Mouse (Mus musculus) gastrocnemius, postnatal 14 days (tissue): ENCODE results near the gene Fubp1. TPM values are rescaled to one million over a fixed set of nuclear protein-coding genes. Genes with fewer than 3 reads are reported as not detected.

Source experiments
- DNase-seq: peaks from one replicate; pipeline ENCODE4 v3.0.0; 2021; ENCODE audit warnings: mixed read lengths
- intact Hi-C: fragments of 180-260 bp; cut with DNase I; formaldehyde crosslinking; loops from one replicate; pipeline ENCODE4 v1.15.1; 2025; ENCODE audit warnings: low total_unique reads
- long read RNA-seq, 2 experiments: library from polyadenylated mRNA; stranded (forward); transcript quantifications; one replicate each; pipeline ENCODE4 v2.0.0; 2021
- total RNA-seq, 2 experiments: library from RNA; stranded (reverse); gene quantifications; 2 replicates each; pipeline ENCODE4 v1.2.3; 2021

Fubp1 gene
- total RNA-seq, result 10 to 100 TPM; 31.5 to 35.2 TPM
- long read RNA-seq, experiment 1, full-length matches to known transcripts, result 7 of 15 reads
- long read RNA-seq, experiment 1, partial matches to known transcripts, result 1 of 15 reads
- long read RNA-seq, experiment 1, other reads (novel, unspliced or antisense), result 7 of 15 reads
- long read RNA-seq, experiment 2, full-length matches to known transcripts, result 6 of 14 reads
- long read RNA-seq, experiment 2, partial matches to known transcripts, result 1 of 14 reads
- long read RNA-seq, experiment 2, other reads (novel, unspliced or antisense), result 7 of 14 reads

DNA sequence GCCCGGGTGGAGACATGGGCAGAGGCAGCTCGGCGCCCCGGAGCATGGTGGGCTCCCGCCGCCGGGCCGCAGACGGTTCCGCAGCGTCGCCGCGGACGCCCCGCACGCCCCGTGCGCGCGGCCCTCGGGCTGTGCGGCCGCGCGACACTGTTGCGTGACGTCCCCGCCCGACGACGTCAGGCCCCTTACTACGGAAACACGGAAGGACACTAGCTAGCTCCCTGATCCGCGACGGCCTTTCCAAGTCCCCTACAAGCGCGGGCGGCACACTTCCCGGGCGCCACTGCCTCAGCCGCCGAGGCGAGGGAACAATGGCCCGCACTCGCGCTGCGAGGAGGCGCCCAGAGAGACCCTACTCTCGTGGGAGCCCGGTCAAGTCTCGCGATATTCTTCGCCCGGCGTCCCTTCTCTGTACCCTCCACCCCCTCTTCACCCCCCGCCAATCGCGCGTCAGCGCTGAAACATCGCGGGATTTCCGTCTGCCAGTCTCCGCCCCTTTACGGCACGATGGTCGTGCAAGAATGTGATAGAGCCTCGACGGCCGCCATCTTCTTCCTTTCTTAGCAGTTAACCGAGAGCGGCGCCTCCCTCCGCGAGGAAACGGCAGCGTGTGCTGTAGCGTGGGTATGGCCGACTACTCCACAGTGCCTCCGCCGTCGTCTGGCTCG lies at the start of gene Fubp1, which contains the start of gene Dnajb4:
TSS of gene Fubp1 (plus strand) at position 456 of the 668 bp plus-strand sequence.
TSS of gene Dnajb4 (minus strand) at position 336 of the 668 bp plus-strand sequence.
- peak; percentile 100 for DNase-seq
- intact Hi-C loops, result no loop called here

- intact Hi-C loops, result no loop called here
- no peak for DNase-seq
Measured at GRCm38 (mm10) chr3:152160607-152161006, 49.6 kb upstream of the Fubp1 start.

DNA sequence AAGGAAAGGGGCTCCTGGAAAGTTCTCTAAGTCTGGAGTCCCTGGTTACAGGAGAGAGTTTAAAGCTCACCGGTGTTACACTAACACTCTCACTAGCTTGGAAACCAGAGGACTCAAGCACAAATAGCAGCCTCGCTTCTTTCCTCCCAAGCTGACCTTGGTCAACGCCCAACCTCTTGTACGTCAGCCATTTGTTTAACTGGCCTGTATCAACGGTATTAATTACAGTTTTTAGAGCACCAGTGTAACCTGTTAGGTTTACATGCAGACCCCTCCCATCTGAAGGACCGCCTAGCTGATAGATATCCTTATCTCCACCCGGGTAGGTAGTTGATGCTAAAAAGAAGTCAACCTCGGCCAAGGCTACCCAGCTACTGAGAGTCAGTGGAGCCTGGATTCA lies 46.9 kb upstream of the Fubp1 start:
- intact Hi-C loops, result no loop called here
- DNase-seq, result no peak

GRCm38 (mm10) chr3:152165014-152165350 lies 45.2 kb upstream of the Fubp1 start:
- intact Hi-C loops, result no loop called here
- DNase-seq, result no peak

DNA sequence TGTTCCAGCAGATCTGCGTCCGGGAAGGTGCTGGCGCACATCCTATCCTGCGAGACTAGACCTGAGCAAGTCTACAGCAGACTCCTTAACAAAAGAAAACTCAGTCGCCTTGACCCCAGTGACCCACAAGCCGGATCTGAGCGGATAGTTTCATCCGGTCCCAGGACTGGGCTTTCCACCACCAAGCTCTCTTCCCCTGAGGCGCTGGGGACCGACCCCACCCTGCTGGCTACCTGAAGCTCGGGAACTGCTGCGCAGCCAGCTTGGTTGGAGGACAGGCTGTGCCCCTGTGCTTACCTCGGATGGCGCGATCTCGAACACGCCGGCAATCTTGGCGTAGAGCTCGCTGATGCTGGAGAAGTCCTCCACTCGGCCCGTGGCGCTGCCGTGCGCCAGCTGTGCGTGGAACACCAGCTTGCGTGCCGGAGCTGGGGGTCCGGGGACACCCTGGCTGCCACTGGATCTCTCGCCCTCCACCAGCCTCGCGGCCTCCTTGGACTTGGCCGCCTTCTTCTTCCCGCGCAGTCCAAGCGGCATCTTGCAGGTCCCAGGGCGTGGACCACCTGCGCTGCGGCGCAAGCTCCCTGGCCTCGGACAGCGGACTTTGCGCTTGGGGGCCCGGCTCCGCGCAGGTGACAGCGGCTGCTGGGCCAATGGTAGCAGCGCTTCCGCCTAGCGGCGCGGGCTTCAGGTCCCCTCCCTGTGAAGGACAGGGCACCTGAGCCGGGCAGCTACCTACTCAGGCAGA lies 44.7 kb upstream of the Fubp1 start:
- DNase-seq, result peak; percentile 19

GRCm38 (mm10) chr3:152166099-152166423 lies 44.2 kb upstream of the Fubp1 start, which contains the start of gene Gipc2:
Gene Gipc2, minus strand, starts transcription at chr3:152166230.
- intact Hi-C loops, result no loop called here

More for the DNA sequence above, 44.7 kb upstream of the Fubp1 start:
- intact Hi-C loops, result no loop called here

DNA sequence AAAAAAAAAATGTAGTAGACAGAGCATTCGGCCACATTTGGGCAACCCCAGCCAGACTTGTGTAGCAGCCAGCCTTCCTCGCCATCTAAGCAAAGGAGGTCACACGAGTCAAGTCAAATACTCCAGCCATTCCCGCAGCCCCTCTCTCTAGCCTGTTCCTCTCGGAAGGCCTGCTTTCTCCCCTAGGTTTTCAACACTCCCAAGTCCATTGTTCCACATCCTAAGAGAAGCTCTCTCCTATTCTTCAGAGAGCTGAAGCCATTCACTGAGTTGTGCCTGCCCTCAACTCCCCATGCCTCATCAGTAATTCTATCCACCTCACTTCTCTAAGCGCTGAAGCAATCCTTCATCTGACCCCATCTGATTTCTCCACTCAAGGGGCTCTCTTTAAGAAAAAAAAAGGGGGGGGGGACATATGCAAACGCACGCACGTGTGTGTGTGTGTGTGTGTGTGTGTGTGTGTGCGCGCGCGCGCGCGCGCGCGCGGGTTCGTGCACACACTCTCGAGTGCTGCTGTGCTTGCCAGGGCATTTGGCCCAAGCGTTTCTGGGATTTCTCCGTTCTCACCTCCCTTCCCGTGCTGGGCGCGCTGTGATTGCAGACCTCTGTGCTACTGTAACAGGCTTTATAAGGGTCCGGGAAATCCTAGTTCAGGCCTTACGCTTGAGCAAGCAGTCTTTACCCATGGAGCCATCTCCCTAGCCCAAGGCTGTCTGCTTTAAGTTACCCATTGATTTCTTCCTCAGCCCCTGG lies 43.3 kb upstream of the Fubp1 start:
- DNase-seq, result no peak
- intact Hi-C loops, result no loop called here

More at GRCm38 (mm10) chr3:152166099-152166423, 44.2 kb upstream of the Fubp1 start, which contains the start of gene Gipc2:
- no peak for DNase-seq

DNA sequence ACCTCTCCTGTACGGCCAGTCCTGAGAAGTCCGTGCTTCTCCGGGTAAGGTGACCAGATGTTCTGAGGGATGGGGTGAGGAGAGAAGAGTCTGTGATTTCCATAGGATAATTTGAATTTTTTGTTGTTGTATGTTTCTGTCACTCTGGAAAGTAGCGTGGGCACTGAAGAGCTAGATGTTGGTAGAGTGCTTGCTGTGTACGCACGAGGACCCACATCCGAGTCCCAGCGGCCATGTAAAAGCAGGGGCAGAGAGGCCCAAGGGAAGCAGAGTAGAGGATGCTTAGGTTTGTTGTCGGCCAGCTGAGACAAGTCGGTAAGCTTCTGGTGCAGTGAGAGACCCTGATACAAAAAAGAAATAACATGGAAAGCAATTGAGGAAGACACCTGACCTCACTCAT lies 42.2 kb upstream of the Fubp1 start:
- DNase-seq, result no peak
- intact Hi-C loops, result no loop called here

- DNase-seq, result no peak
- intact Hi-C loops, result no loop called here
Measured at GRCm38 (mm10) chr3:152170407-152170806, 39.8 kb upstream of the Fubp1 start.

DNA sequence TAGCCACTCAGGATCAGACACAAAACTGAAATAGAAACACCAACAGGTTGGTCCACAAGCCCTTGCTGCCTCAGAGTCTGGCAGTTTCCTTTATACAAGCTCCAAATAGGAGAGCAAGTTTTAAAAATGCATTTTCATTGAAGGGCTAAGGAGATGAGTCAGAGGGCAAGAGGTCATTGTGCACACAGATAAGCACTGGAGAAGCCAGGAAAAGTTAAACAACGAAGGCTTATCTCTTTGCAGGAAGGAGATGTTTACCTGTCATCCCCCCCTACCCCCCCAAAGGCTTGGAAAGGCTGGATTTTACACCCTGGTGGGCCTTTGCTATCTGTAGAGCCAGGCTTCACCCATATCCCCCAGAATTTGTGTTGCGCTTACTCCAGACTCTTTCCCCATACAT lies 39.0 kb upstream of the Fubp1 start:
- no peak for DNase-seq
- intact Hi-C loops, result no loop called here

GRCm38 (mm10) chr3:152171862-152172261 lies 38.4 kb upstream of the Fubp1 start:
- intact Hi-C loops, result no loop called here
- no peak for DNase-seq

DNA sequence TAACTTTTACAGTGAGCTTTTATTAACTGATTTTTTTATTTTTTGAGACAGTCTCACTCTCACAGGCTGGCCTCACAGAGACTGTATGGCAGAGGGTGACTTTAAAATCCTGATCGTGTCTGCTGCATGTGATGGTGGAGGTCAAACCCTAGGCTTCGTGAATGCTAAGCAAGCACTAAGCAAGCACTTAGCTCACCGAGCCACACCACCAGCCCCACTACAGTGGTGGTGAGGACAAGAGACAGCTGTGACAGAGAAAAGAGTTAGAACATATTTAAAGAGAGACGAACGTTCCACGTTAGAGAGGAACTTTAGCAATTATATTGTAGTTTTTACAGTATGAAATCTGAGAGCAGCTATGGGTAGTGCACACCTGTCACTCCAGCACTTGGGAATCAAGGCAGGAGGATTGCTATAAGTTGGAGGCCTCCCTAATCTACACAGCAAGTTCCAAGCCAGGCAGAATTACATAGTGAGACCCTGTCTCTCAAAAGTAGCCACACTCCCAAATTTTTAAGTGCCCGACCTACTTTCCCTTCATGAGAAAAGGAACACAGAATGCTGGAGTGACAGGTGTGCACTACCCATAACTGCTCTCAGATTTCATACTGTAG lies 37.8 kb upstream of the Fubp1 start:
- DNase-seq, result no peak
- intact Hi-C loops, result no loop called here

DNA sequence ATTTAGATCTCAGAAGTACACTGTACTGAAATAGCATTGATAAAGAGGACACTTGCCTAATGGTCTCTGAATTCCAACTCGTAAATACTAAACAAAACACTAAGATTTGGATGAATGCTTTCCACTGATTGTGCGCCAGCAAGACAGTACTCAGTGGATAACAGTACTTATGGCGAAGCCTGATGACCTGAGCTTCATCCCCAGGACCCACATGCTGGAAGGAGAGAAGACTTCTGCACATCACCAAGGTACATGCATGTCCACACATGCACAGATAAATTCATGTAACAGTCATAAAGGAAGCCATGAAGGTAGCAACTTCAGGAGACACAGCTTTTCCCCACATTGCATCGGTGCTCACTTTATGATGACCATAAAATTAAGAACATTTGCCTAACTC lies 31.4 kb upstream of the Fubp1 start:
- intact Hi-C loops, result no loop called here
- DNase-seq, result no peak

DNA sequence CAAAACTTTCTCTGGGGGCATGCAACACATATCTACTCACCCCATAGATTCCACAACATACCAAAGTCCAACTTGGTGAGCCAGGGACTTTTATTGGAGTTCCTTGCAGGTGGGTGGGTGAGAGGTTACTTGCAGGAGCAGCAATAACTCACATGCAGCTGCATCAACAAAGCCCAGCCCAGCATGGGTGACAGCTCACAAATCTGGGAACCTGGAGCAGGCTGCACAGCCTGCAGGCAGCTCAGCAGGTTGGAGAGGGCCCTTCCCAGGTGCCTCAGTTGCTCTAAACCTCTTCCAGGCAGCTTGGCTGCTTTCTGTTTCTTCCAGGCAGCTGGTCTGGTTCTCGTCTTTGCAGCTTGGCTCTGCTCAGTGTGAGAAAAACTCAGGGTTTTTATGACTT lies 30.9 kb upstream of the Fubp1 start:
- intact Hi-C loops, result no loop called here

GRCm38 (mm10) chr3:152180624-152181023 lies 29.6 kb upstream of the Fubp1 start:
- intact Hi-C loops, result no loop called here
- DNase-seq, result no peak

More for the DNA sequence above, 30.9 kb upstream of the Fubp1 start:
- DNase-seq, result no peak

- DNase-seq, result no peak
- intact Hi-C loops, result no loop called here
Measured at GRCm38 (mm10) chr3:152183522-152183921, 26.7 kb upstream of the Fubp1 start.

DNA sequence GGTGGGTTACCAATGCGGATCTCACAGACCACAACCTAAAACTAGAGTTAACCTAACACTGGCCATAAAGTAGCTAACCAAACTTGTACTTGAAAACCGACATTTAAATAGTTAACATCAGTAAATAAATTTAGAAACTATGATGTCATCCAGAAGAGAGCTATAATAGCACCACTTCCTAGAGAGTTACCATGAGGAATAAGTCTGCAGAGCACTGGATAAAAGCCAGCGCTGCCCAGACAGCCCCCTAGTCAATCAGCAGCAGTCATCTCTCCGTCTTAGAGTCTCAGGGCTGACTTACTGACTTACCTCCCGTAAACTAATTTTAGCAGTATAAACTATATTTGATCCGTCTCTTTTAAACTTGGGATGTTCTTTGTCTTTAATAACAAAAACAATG lies 24.1 kb upstream of the Fubp1 start:
- intact Hi-C loops, result no loop called here
- no peak for DNase-seq

- intact Hi-C loops, result no loop called here
- no peak for DNase-seq
Measured at GRCm38 (mm10) chr3:152189306-152189705, 20.9 kb upstream of the Fubp1 start.

- intact Hi-C loops, result no loop called here
- no peak for DNase-seq
Measured at GRCm38 (mm10) chr3:152190679-152191477, 19.3 kb upstream of the Fubp1 start.
